Mouse (Mus musculus) ES-Bruce4 (cell line): Measurements from ENCODE around the gene Cdk20.

Experiments used
- CTCF ChIP-seq: IDR thresholded peaks from one replicate; pipeline ENCODE4 v1.8.1; 2011; ENCODE audit warnings: low read depth, low read length
- POLR2A ChIP-seq: IDR thresholded peaks from one replicate; pipeline ENCODE4 v1.8.1; 2011; ENCODE audit warnings: low read length; ENCODE audit not compliant: insufficient read depth

DNA sequence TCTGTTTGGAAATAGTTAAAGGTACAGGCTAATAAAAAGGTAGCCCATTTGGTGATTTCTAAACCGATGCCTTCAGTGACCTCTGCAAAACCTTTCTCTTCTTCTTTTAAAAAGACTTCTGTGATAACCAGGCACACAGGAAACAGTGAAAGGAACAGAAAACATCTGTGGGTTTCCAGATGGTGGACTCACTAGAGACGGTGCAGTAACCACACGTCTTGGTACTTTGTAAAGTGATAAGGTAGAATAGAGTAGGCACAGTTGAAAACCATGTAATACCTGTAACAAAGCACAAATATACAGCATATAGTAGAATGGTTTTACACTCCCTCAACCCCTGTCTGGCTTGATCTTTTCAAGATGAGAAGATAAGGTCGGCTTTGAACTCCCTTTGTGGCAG is 8.5 kb downstream of the Cdk20 start:
- TF ChIP-seq POLR2A (no peak), CTCF (no peak)
